Mouse (Mus musculus) neural tube, embryonic 11.5 days (tissue): ENCODE measurements around the gene Mrps11. TPM values are rescaled to one million over a fixed set of nuclear protein-coding genes. Genes with fewer than 3 reads are reported as not detected.

ENCODE experiments used
- ATAC-seq: fragments of 200-750 bp; cut with Nextera tagmentation; 2 replicates; pipeline ENCODE4 v1.8.0; 2017; ENCODE audit warnings: moderate number of reproducible peaks, mild to moderate bottlenecking, moderate TSS enrichment, moderate library complexity; ENCODE audit not compliant: insufficient read depth, low FRiP score, low TSS enrichment
- DNase-seq: peaks from one replicate; pipeline ENCODE4 v3.0.0-alpha.2; 2015; ENCODE audit warnings: low spot score
- H3K27ac ChIP-seq: fragments of 300-500 bp; sonication (generic); 2 replicates; pipeline ENCODE4 v1.5.1; 2014; ENCODE audit warnings: low read depth, mild to moderate bottlenecking, low read length
- H3K27me3 ChIP-seq: fragments of 300-500 bp; sonication (generic); 2 replicates; pipeline ENCODE4 v1.6.1; 2014; ENCODE audit warnings: mild to moderate bottlenecking, low read length, mixed read lengths; ENCODE audit not compliant: control insufficient read depth, insufficient read depth
- H3K36me3 ChIP-seq: fragments of 300-500 bp; sonication (generic); 2 replicates; pipeline ENCODE4 v1.6.1; 2014; ENCODE audit warnings: mild to moderate bottlenecking, low read length, moderate library complexity, mixed read lengths; ENCODE audit not compliant: control insufficient read depth, insufficient read depth
- H3K4me1 ChIP-seq: fragments of 300-500 bp; sonication (generic); 2 replicates; pipeline ENCODE4 v1.6.1; 2014; ENCODE audit warnings: low read length, mixed read lengths; ENCODE audit not compliant: control insufficient read depth, insufficient read depth
- H3K4me2 ChIP-seq: fragments of 300-500 bp; sonication (generic); 2 replicates; pipeline ENCODE4 v1.6.1; 2014; ENCODE audit warnings: low read depth, mild to moderate bottlenecking, moderate library complexity
- H3K4me3 ChIP-seq: fragments of 300-500 bp; sonication (generic); 2 replicates; pipeline ENCODE4 v1.5.1; 2014; ENCODE audit warnings: low read depth, low read length
- H3K9ac ChIP-seq: fragments of 300-500 bp; sonication (generic); 2 replicates; pipeline ENCODE4 v1.6.1; 2014; ENCODE audit warnings: mild to moderate bottlenecking, low read length
- H3K9me3 ChIP-seq: fragments of 300-500 bp; sonication (generic); 2 replicates; pipeline ENCODE4 v1.6.1; 2016; ENCODE audit warnings: low read length; ENCODE audit not compliant: control insufficient read depth
- WGBS: fragments of 180-500 bp; shearing (Covaris S2); extraction: QIAGEN DNeasy Blood & Tissue Kit; methylation state at CpG from one replicate; pipeline ENCODE4 v1.1.7; 2014; 5-methylcytosine and 5-hydroxymethylcytosine counted together
- polyA plus RNA-seq: library from polyadenylated mRNA; unstranded; fragments of >200 nt; fragmentation: Nextera tagmentation; extraction: Ambion mirVana; gene quantifications from 2 replicates; pipeline ENCODE4 v1.2.1, GENCODE M21; 2014

The Mrps11 gene
- polyA plus RNA-seq, 1 experiment from 2014 or later, result 83.6 TPM

- H3K9ac ChIP-seq, result no peak overlapping the region
- H3K4me3 ChIP-seq, result no peak overlapping the region
- 74% methylated on average over 8 of the region's 8 CpGs for WGBS
Observed at GRCm38 (mm10) chr7:78754458-78755000, 28.4 kb upstream of the Mrps11 start.

GRCm38 (mm10) chr7:78763801-78764200 lies 19.1 kb upstream of the Mrps11 start:
- no peak for ATAC-seq
- H3K27ac ChIP-seq, result no peak overlapping the region
- no peaks in the 10 kb centered on the region for H3K9me3 ChIP-seq
- no peak for DNase-seq
- H3K4me3 ChIP-seq, result no peak overlapping the region
- no peaks in the 10 kb centered on the region for H3K27me3 ChIP-seq
- 89% methylated on average over 3 of the region's 3 CpGs for WGBS
- no peaks in the 10 kb centered on the region for H3K36me3 ChIP-seq
- no peaks in the 10 kb centered on the region for H3K4me1 ChIP-seq
- H3K4me2 ChIP-seq, result no peak overlapping the region
- H3K9ac ChIP-seq, result no peak overlapping the region

More at GRCm38 (mm10) chr7:78754458-78755000, 28.4 kb upstream of the Mrps11 start:
- Histone ChIP-seq H3K9me3 (no peaks in the 10 kb centered on the region), H3K4me2 (no peak overlapping the region), H3K4me1 (no peaks in the 10 kb centered on the region), H3K36me3 (no peaks in the 10 kb centered on the region), H3K27ac (no peak overlapping the region), H3K27me3 (no peaks in the 10 kb centered on the region)
- ATAC-seq (no peak), DNase-seq (no peak)

GRCm38 (mm10) chr7:78765215-78765631 lies 17.7 kb upstream of the Mrps11 start:
- no peak overlapping the region for H3K4me3 ChIP-seq
- no peaks in the 10 kb centered on the region for H3K27me3 ChIP-seq
- no peak for DNase-seq
- H3K4me1 ChIP-seq, result no peaks in the 10 kb centered on the region
- no peak for ATAC-seq
- no peak overlapping the region for H3K9ac ChIP-seq
- H3K27ac ChIP-seq, result no peak overlapping the region
- 79% methylated on average over 5 of the region's 5 CpGs for WGBS
- no peak overlapping the region for H3K4me2 ChIP-seq
- H3K36me3 ChIP-seq, result no peaks in the 10 kb centered on the region
- no peaks in the 10 kb centered on the region for H3K9me3 ChIP-seq

- no peaks in the 10 kb centered on the region for H3K4me1 ChIP-seq
- no peak overlapping the region for H3K9ac ChIP-seq
- H3K9me3 ChIP-seq, result no peaks in the 10 kb centered on the region
- H3K4me3 ChIP-seq, result no peak overlapping the region
- 24% methylated on average over 18 of the region's 18 CpGs for WGBS
- peak; percentile 69; the same call in 1 of the 2 replicates for ATAC-seq
- peak; percentile 88 for DNase-seq
- no peaks in the 10 kb centered on the region for H3K27me3 ChIP-seq
- no peak overlapping the region for H3K4me2 ChIP-seq
- no peaks in the 10 kb centered on the region for H3K36me3 ChIP-seq
- no peak overlapping the region for H3K27ac ChIP-seq
Observed at GRCm38 (mm10) chr7:78766019-78766683, 16.8 kb upstream of the Mrps11 start.

- H3K36me3 ChIP-seq, result no peaks in the 10 kb centered on the region
- no peak overlapping the region for H3K27ac ChIP-seq
- no peak overlapping the region for H3K4me2 ChIP-seq
- no peaks in the 10 kb centered on the region for H3K4me1 ChIP-seq
- ATAC-seq (no peak), DNase-seq (no peak)
- 91% methylated on average over 12 of the region's 12 CpGs for WGBS
- H3K9ac ChIP-seq, result no peak overlapping the region
- no peak overlapping the region for H3K4me3 ChIP-seq
- H3K9me3 ChIP-seq, result no peaks in the 10 kb centered on the region
- no peaks in the 10 kb centered on the region for H3K27me3 ChIP-seq
Observed at GRCm38 (mm10) chr7:78767929-78768531, 14.9 kb upstream of the Mrps11 start.

GRCm38 (mm10) chr7:78769075-78769652 lies 13.8 kb upstream of the Mrps11 start:
- no peaks in the 10 kb centered on the region for H3K36me3 ChIP-seq
- ATAC-seq (no peak), DNase-seq (no peak)
- WGBS, result 77% methylated on average over 7 of the region's 7 CpGs
- H3K4me3 ChIP-seq, result no peak overlapping the region
- no peaks in the 10 kb centered on the region for H3K9me3 ChIP-seq
- no peaks in the 10 kb centered on the region for H3K27me3 ChIP-seq
- H3K4me2 ChIP-seq, result no peak overlapping the region
- H3K9ac ChIP-seq, result no peak overlapping the region
- no peaks in the 10 kb centered on the region for H3K4me1 ChIP-seq
- no peak overlapping the region for H3K27ac ChIP-seq

GRCm38 (mm10) chr7:78770936-78771335 lies 12.0 kb upstream of the Mrps11 start:
- H3K27ac ChIP-seq, result no peak overlapping the region
- no peak overlapping the region for H3K4me2 ChIP-seq
- H3K9me3 ChIP-seq, result no peaks in the 10 kb centered on the region
- H3K36me3 ChIP-seq, result no peaks in the 10 kb centered on the region
- ATAC-seq (no peak), DNase-seq (no peak)
- H3K27me3 ChIP-seq, result no peaks in the 10 kb centered on the region
- no peak overlapping the region for H3K9ac ChIP-seq
- no peak overlapping the region for H3K4me3 ChIP-seq
- 87% methylated on average over 5 of the region's 5 CpGs for WGBS
- H3K4me1 ChIP-seq, result no peaks in the 10 kb centered on the region

GRCm38 (mm10) chr7:78778741-78779140 lies 4.2 kb upstream of the Mrps11 start:
- H3K36me3 ChIP-seq, result peaks cover 4% of the 10 kb centered on the region; the same call in 1 of the 2 replicates
- H3K4me1 ChIP-seq, result peaks cover 2% of the 10 kb centered on the region; the same call in 1 of the 2 replicates
- DNase-seq (no peak), ATAC-seq (no peak)
- H3K27me3 ChIP-seq, result no peaks in the 10 kb centered on the region
- WGBS, result 92% methylated on average over 5 of the region's 5 CpGs
- H3K27ac ChIP-seq, result no peak overlapping the region
- no peak overlapping the region for H3K4me2 ChIP-seq
- no peak overlapping the region for H3K4me3 ChIP-seq
- H3K9me3 ChIP-seq, result no peaks in the 10 kb centered on the region
- no peak overlapping the region for H3K9ac ChIP-seq
